Mouse (Mus musculus): Measurements from ENCODE around the gene Cuedc2. TPM values are rescaled to one million over a fixed set of nuclear protein-coding genes. Genes with fewer than 3 reads are reported as not detected.

The Cuedc2 gene
- total and polyA plus RNA-seq, 2 experiments from 2014 or later = 134 to 326 TPM

DNA sequence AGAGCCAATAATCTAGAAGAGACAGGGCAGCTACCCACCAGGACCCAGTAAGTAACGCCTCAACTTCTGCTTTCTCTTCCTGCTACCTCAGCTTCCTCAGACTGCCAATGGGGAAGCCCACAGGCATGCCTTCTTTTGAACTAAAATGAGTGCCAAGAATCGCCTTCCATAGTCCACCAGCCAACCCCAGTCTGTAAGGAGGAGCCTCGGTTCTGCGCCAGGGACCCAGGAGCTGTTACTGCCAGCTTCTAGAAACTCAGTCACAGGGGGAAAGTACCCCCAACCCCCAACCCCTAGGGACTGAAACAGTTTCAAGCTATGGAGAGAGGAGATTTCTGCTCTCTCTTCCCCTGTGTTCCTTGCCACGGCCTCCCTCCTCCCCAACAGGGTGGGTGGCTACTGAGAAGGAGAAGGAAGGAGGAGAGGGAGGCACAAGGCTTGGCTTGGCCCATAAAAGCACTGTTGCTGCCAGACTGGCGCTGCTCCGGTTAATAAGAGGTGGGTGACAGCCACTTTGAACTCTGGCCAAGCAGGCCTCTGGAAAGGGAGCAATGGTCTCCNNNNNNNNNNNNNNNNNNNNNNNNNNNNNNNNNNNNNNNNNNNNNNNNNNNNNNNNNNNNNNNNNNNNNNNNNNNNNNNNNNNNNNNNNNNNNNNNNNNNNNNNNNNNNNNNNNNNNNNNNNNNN lies 927 bp upstream of the Cuedc2 start:
- Histone ChIP-seq H3K9ac (replicated peaks; ENCODE audit: low read length) (peak overlapping the region; percentile 67; the same call in 1 of the 2 replicates), H3K9me3 (ENCODE audit: low read length) (no peaks in the 10 kb centered on the region), H3K4me3 (ENCODE audit: low read length) (no peak overlapping the region; the same call in 1 of the 2 replicates), H3K4me2 (ENCODE audit: low read depth, low read length) (peak overlapping the region; percentile 87), H3K36me3 (ENCODE audit: insufficient read depth, low read length) (no peaks in the 10 kb centered on the region), H3K27ac (peak overlapping the region; percentile 79), H3K4me1 (ENCODE audit: insufficient read depth, low read length) (peaks cover 19% of the 10 kb centered on the region), H3K27me3 (ENCODE audit: insufficient read depth, low read length) (no peaks in the 10 kb centered on the region)
- 48% methylated on average over 7 of the region's 7 CpGs for WGBS
- DNase-seq (ENCODE audit: low spot score) = peak; percentile 80
- no peak for TF ChIP-seq CTCF (IDR thresholded peaks at IDR 0.05; ENCODE audit: low read depth)
- peak; percentile 41 for ATAC-seq

DNA sequence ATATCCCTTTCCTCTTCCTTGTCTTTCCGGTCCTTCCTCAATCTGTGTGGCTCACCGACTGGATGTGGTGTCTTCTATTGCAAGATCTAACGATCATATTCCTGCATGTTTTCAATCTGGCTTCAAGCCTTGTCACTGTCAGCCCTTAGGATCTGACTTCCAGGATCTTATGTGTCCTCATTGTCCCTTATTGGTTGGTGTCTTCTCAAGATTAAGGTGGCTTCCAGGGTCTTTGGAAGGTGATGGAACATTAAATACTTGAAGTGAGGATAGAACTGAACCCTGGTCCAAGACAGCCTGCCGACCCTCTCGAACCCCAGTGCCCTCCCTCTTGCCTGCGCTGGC lies 412 bp upstream of the Cuedc2 start:
- ATAC-seq (no peak), DNase-seq (ENCODE audit: low spot score) (no peak)
- peak overlapping the region; percentile 81 for H3K4me3 ChIP-seq (ENCODE audit: low read length)
- peak overlapping the region; percentile 67; the same call in 1 of the 2 replicates for H3K9ac ChIP-seq (replicated peaks; ENCODE audit: low read length)
- no peaks in the 10 kb centered on the region for H3K36me3 ChIP-seq (ENCODE audit: insufficient read depth, low read length)
- H3K27ac ChIP-seq = peak overlapping the region; percentile 79
- WGBS = 48% methylated on average over 6 of the region's 6 CpGs
- no peak for TF ChIP-seq CTCF (IDR thresholded peaks at IDR 0.05; ENCODE audit: low read depth)
- H3K9me3 ChIP-seq (ENCODE audit: low read length) = no peaks in the 10 kb centered on the region
- H3K27me3 ChIP-seq (ENCODE audit: insufficient read depth, low read length) = no peaks in the 10 kb centered on the region
- peak overlapping the region; percentile 87 for H3K4me2 ChIP-seq (ENCODE audit: low read depth, low read length)
- peaks cover 19% of the 10 kb centered on the region for H3K4me1 ChIP-seq (ENCODE audit: insufficient read depth, low read length)

DNA sequence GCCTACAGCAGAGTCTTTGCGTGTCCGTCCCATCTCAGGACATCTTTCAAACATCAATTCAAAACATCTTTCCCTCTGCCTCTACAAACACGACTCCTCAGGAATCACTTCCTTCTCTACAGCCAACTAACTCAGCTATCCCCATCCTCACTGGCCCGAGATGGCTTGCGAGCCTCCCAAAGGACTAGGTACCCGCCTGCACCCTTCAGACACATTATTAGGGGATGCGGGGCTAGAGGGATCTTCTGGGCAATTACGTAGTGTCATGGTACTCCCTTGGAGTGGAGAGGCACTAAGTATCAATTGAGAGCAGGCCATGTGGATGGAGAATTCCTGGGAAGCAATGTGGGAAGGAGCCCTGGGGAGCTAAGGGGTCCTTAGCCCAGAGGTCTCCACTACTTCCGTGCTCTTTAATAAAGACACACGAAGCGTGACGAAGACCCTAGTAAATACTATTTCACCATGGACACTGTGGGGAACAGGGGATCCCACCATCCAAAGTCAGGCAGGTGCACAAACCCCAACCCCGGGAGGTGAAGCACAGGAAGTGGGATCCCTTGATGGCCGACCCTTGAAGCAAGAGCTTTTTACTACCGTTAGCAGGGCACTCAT lies 677 bp downstream of the Cuedc2 start:
- H3K27me3 ChIP-seq (ENCODE audit: insufficient read depth, low read length) = no peaks in the 10 kb centered on the region
- no peak for TF ChIP-seq CTCF (IDR thresholded peaks at IDR 0.05; ENCODE audit: low read depth)
- 26% methylated on average over 15 of the region's 15 CpGs for WGBS
- peak overlapping the region; percentile 83 for H3K27ac ChIP-seq
- H3K4me2 ChIP-seq (ENCODE audit: low read depth, low read length) = peak overlapping the region; percentile 87
- no peaks in the 10 kb centered on the region for H3K9me3 ChIP-seq (ENCODE audit: low read length)
- peaks cover 19% of the 10 kb centered on the region for H3K4me1 ChIP-seq (ENCODE audit: insufficient read depth, low read length)
- H3K4me3 ChIP-seq (ENCODE audit: low read length) = peak overlapping the region; percentile 81
- H3K9ac ChIP-seq (replicated peaks; ENCODE audit: low read length) = peak overlapping the region; percentile 67
- ATAC-seq (0 out of 2 replicates have a peak, but pooled peaks have one; percentile 0), DNase-seq (ENCODE audit: low spot score) (no peak)
- no peaks in the 10 kb centered on the region for H3K36me3 ChIP-seq (ENCODE audit: insufficient read depth, low read length)

DNA sequence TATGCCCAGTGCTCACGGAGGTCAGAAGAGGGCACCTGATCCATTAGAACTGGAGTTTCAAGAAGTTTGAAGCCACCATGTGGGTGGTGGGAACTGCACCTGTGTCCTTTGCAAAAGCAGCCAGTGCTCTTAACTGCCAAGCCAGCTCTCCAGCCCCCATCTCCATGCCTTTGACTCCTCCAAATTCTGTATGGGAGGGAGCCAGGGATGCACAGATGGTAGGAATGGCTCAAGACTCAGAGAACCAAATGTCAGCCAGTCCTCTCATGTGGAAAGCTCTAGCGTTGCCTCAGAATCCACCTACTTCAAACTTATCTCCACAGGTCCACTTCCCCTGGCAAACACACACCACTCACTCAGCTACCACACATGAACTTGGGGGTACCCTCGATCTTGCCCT lies 4.6 kb downstream of the Cuedc2 start:
- 83% methylated on average over 3 of the region's 3 CpGs for WGBS
- Histone ChIP-seq H3K27me3 (ENCODE audit: insufficient read depth, low read length) (no peaks in the 10 kb centered on the region), H3K9ac (replicated peaks; ENCODE audit: low read length) (no peak overlapping the region), H3K27ac (no peak overlapping the region), H3K4me2 (ENCODE audit: low read depth, low read length) (no peak overlapping the region), H3K4me1 (ENCODE audit: insufficient read depth, low read length) (peaks cover 19% of the 10 kb centered on the region), H3K36me3 (ENCODE audit: insufficient read depth, low read length) (peaks cover 12% of the 10 kb centered on the region; the same call in 1 of the 2 replicates), H3K9me3 (ENCODE audit: low read length) (no peaks in the 10 kb centered on the region), H3K4me3 (ENCODE audit: low read length) (no peak overlapping the region)
- TF ChIP-seq CTCF (IDR thresholded peaks at IDR 0.05; ENCODE audit: low read depth) = no peak
- DNase-seq (ENCODE audit: low spot score) = no peak
- no peak for ATAC-seq

DNA sequence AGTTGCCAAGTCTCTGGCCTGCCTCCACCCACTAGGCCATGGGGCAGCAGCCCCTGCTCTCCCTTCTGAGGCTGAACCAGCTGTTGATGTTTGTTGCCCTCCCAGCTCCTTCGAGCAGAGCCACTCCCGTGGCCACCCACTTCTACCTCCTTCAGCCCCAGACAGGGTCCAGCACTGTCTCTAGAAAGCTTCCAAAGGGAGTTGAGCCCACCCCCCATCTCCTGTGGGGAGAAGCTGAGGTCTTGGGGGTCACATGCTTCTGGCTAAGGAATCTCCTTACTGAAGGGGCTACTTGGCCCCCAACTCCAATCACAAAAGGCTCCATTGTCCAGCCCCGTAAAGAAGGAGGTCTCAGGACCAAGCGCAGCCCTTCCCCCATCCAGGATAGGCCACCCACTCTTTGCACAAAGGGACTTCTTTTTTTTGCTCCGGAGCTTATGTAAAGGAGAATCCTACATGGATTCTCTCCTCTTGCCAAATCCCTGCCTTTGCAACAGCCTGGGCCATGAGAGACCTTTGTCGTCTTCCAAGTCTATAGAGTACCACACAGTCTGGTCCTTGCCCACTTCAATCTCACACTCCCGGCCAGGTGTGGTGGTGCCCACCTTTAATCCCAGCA lies 5.7 kb downstream of the Cuedc2 start:
- Histone ChIP-seq H3K9me3 (ENCODE audit: low read length) (no peaks in the 10 kb centered on the region), H3K4me3 (ENCODE audit: low read length) (no peak overlapping the region), H3K36me3 (ENCODE audit: insufficient read depth, low read length) (peaks cover 12% of the 10 kb centered on the region; the same call in 1 of the 2 replicates), H3K4me1 (ENCODE audit: insufficient read depth, low read length) (peaks cover 15% of the 10 kb centered on the region), H3K27me3 (ENCODE audit: insufficient read depth, low read length) (no peaks in the 10 kb centered on the region), H3K27ac (no peak overlapping the region), H3K4me2 (ENCODE audit: low read depth, low read length) (no peak overlapping the region), H3K9ac (replicated peaks; ENCODE audit: low read length) (no peak overlapping the region)
- DNase-seq (ENCODE audit: low spot score) (no peak), ATAC-seq (no peak)
- 40% methylated on average over 7 of the region's 7 CpGs for WGBS
- no peak for TF ChIP-seq CTCF (IDR thresholded peaks at IDR 0.05; ENCODE audit: low read depth)

DNA sequence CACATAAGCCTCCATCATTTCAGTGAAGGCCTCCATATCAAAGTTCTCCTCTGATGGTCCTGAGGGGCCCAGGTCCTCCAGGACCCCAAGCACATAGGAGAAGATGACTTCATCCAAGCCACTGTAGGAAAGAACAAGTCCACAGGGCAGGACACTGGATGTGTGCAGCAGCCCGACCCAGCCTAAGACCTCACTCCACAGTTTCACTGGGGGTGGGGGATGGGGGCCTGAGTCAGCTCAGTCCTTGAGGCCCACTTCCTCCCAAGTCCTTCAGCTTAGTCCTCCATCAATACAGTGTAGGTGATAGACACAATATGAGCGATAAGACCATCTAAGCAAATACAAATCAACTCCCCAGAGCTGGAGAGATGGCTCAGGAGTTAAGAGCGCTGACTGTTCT lies 6.6 kb downstream of the Cuedc2 start:
- WGBS = 91% methylated on average over 3 of the region's 3 CpGs

More for the DNA sequence above, 6.6 kb downstream of the Cuedc2 start:
- no peak for TF ChIP-seq CTCF (IDR thresholded peaks at IDR 0.05; ENCODE audit: low read depth)
- no peak overlapping the region for H3K27ac ChIP-seq
- H3K4me2 ChIP-seq (ENCODE audit: low read depth, low read length) = no peak overlapping the region
- no peak for DNase-seq (ENCODE audit: low spot score)
- ATAC-seq = no peak
- peaks cover 12% of the 10 kb centered on the region for H3K4me1 ChIP-seq (ENCODE audit: insufficient read depth, low read length)
- peaks cover 12% of the 10 kb centered on the region; the same call in 1 of the 2 replicates for H3K36me3 ChIP-seq (ENCODE audit: insufficient read depth, low read length)
- no peak overlapping the region for H3K9ac ChIP-seq (replicated peaks; ENCODE audit: low read length)
- H3K27me3 ChIP-seq (ENCODE audit: insufficient read depth, low read length) = no peaks in the 10 kb centered on the region
- no peak overlapping the region for H3K4me3 ChIP-seq (ENCODE audit: low read length)
- no peaks in the 10 kb centered on the region for H3K9me3 ChIP-seq (ENCODE audit: low read length)
